Mouse (Mus musculus) right cerebral cortex, adult 18-20 months (tissue): ENCODE results near the gene Med24.
"Not testable (repeated sequence)": the region's sequence is repeated elsewhere in the genome, so short reads cannot be mapped to it uniquely, and the experiment has no call there.

Experiments
- DNase-seq: peaks from one replicate; pipeline ENCODE4 v3.0.0; 2022; ENCODE audit warnings: mixed read lengths

Med24 gene

GRCm38 (mm10) chr11:98720756-98721155, 8.5 kb downstream of the Med24 start:
- no peak for DNase-seq

- peak; percentile 83 for DNase-seq
Observed at GRCm38 (mm10) chr11:98717904-98718303, 11.3 kb downstream of the Med24 start.

- DNase-seq = no peak
Observed at GRCm38 (mm10) chr11:98715946-98716345, 13.3 kb downstream of the Med24 start.

DNA sequence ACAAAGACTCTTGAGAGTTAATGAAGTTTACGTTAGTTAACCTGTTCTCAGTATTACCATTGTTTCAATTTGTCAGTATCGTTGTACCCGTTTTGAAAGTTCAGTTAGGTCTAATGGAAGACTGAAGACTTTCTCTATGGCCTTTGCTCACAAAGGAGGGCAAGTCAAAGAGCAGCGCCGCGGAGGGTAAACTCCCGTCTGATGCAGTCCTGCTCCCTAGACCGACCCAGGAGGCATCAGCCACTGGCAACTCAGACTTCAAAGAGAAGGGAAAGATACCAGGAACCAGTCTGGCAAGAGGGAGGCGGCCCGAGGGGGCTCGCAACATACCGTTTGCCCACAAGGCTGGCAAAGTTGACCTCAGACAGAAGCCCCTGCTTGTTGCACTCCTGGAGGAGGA, 15.5 kb downstream of the Med24 start:
- DNase-seq = no peak

DNA sequence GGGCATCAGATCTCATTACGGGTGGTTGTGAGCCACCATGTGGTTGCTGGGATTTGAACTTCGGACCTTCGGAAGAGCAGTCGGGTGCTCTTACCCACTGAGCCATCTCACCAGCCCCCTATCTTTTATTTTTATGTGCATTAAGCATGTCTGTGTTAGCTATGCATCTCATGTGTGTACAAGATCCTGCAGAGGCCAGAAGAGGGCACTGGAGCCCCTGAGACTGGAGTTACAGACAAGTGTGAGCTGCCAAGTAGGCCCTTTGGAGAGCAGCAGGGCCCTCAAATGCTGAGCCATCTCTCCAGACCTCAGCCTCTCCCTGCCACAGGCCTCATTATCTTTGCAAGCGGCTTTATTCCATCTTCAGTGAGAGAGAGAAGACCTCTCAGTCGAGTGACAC, 17.2 kb downstream of the Med24 start:
- not testable (repeated sequence) for DNase-seq

- DNase-seq = no peak
Observed at GRCm38 (mm10) chr11:98711046-98711434, 18.2 kb downstream of the Med24 start.

GRCm38 (mm10) chr11:98710416-98711045, 18.7 kb downstream of the Med24 start:
- peak; percentile 77 for DNase-seq

DNA sequence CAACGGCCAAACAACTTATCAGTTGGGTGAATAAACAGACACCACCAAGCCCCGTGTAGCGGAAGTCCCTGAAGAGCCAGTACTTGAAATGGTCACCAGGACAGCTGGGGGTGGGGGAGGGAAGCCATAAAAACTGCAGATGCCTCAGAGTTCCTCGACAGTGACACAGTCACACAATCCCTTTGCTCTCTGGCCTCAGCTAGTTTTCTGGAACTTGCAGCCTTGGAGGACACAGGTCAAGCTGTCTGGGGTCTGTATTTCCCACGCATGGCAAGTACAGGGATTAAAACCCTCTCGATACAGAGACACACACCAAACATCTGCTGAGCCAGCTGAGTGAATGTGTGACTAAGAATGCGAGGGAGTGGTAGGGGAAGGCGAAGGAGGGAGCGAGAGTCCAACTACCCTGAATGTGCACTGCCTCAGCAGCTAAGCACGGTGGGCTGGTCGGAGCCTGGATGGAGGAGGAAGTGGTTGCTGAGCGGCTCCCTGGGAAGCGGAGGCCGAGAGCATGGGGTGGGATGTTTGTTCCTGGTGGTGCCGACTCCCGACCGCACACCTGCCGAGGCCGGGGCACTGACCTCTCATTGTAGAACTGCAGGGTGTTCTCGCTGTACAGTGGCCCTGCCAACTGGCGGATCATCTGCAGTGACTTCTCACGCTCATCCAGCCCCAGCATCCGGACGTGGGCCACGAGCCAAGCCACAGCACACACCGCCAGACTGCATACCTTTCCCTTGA, 20.1 kb downstream of the Med24 start:
- peak; percentile 72 for DNase-seq

- no peak for DNase-seq
Observed at GRCm38 (mm10) chr11:98708282-98708956, 20.8 kb downstream of the Med24 start.

DNA sequence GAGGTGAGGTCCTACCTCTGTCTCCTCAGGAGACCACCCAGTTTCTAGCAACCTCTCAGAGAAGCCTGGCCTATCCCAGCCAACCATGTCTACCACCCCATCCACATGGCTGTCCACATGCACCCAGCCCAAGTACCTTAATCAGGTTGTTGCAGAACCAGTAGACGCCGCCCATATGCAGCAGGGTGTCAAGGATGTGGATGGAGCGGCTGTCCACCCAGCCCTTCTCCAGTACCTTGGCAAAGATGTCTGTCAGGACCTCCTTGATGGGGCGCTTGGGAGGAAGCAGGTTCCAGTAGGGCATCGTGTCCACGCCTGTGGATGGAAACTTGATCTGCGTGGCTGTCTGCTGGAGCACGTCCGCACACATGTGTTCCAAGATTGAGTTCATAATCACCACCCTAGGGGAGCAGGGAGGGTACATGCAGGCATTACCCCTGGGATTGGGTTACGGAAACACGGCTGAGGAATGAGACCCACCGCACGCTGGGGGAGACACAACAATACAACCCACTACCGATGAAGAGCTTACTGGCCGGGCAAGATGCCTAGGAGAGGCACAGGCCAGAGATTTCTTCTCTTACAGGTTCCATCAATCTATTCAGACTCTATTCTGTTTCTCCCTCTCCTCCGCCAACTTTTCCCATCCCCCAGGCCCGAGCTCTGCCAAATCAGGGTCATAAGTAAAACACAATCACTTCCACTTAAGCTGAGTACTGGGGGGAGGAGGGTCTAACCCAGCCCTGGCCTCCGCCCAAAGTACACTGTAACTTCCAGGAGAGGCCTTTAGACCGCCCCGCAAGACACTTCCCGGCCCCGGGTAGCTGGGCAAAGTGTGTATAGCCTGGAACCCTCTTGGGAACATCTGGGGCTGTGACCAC, 21.6 kb downstream of the Med24 start:
- DNase-seq = no peak

DNA sequence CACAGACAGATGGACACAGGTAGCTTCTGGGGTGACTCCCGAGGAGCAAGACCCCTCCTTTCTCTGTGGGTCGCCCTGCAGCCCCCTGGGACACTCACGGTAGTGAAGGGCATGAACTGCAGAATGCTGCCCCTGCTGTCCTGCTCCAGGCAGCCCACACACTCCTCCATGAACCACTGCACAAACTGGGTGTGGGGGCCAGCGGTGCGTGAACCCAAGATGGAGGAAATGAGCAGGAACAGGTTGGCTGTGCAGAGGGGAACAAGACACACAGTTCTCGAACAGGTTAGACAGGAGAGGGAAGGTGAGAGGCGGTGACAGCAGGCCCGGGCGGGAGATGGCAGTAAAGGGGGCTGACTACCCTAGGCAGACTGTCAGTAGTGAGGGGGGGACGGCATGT, 24.2 kb downstream of the Med24 start:
- DNase-seq = no peak

DNA sequence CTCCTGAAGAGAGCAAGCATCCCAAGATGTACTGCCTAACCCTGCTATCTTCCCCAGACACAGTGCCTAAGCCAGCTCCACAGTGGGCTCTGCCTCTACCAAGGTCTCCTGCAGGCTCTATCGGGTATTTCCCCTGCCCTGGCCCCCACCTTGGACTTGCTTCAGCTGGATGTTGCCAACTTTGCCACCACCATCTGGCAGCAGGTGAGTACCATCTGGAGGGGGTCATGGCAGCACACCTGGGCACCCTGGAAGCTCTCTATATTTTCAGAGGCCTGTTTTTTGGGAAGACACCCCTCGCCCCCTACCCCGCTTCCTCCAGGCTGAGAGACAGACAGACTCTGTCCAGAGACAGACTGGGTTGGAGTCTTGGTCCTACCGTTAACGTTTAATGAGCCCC, 26.9 kb downstream of the Med24 start:
- DNase-seq = no peak

- DNase-seq = no peak
Observed at GRCm38 (mm10) chr11:98701213-98701670, 28.0 kb downstream of the Med24 start, which contains the start of gene Csf3. Gene Csf3, plus strand, starts transcription at chr11:98701263.

GRCm38 (mm10) chr11:98699911-98700310, 29.3 kb downstream of the Med24 start:
- peak; percentile 71 for DNase-seq

GRCm38 (mm10) chr11:98698849-98699640, 30.2 kb downstream of the Med24 start:
- no peak for DNase-seq

DNA sequence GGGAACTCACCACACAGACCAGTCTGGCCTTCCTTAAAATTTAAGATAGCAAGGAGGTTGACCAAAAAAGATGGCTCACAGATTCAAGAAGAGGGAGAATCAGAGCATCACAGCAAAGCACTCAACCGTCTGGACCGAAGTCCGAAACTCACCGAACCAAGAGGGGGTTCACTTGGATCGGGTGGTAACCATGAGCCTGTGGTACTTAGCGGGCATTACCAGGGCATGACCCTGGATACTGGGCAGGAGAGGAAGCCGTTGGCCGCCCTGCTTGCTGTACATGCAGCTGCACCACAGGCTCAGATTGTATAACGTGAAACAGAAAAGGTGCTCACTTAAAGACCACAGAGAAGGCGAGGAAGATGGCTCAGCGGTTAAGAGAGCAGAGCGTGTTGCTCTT, 32.0 kb downstream of the Med24 start:
- no peak for DNase-seq

DNA sequence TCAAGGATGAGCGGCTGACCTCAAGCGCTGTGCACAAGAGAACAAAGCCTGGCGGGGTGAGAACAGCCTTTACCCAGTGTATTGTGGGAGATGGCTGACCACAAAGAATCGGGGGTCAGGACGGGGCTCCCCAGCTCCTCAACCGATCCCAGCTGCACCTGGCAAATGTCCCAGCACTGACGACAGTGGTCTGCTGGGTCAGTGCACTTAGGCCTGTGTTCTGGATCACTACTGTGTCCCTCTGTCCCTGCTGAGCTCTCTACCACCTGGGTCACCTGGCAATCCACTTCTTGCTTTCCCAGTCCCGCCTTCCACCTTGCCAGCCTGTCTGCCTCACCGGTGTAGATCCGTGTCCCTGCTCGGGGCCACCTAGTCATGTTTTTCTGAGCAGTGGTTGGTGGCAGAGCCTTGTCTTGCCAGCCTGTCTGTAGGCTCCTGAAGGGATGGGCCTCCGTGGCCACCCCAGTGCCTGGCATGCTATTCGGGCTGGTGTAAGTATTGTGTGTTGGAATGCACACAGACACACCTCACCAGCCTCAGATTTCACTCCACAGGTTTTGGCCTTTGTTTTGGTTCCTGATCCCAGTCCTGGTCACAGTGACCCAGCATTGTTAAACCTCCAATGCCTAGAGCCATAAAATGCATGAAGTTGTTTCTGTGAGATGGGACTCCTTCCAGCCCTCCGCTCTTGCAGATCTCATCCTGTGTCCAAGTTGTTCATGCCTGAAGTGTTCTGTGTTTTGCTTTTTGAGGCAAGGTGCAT, 32.6 kb downstream of the Med24 start:
- no peak for DNase-seq

DNA sequence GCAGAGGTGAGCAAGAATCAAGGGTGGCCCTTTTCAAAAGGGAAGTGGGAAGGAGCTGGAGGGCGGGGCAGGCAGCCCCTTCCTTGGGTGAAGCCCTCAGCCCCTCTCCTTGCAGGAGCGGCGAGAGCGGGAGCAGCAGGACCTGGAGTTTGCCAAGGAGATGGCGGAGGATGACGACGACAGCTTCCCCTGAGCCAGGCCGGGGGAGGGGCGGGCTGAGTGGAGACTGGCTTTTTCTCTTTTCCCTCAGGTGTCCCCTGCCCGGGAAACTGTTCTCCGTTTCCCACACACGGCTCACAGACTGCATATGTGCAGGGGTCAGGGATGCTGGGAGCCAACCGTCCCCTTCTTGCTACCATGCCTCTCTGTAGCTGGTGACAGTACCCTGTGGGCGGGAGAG, 33.8 kb downstream of the Med24 start:
- DNase-seq = no peak

GRCm38 (mm10) chr11:98694301-98694700, 34.9 kb downstream of the Med24 start:
- DNase-seq = no peak

DNA sequence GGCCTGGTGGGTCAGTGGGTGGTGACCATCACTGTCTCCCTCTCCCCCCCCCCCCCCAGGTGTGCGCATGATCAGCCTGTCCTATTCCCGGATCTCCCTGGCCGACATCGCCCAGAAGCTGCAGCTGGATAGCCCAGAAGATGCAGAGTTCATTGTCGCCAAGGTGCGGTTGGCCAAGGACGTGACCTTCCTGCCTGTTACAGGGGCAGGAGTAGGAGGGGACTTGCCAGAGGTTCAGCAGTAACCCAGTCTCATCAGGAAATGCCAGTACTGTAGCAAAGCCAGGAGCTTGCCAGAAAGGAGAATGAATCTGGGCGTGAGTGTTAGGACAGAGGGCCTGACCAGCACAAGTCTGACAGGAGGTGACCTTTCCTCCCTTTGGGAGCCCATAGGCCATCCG, 35.5 kb downstream of the Med24 start:
- no peak for DNase-seq

GRCm38 (mm10) chr11:98693201-98693600, 36.0 kb downstream of the Med24 start:
- DNase-seq = no peak
